Mouse (Mus musculus): ENCODE data around the gene Ranbp1. TPM values are rescaled to one million over a fixed set of nuclear protein-coding genes. Genes with fewer than 3 reads are reported as not detected.

Ranbp1 gene
- total and polyA plus RNA-seq, 3 experiments: 431 to 1,262 (median 543) TPM

DNA sequence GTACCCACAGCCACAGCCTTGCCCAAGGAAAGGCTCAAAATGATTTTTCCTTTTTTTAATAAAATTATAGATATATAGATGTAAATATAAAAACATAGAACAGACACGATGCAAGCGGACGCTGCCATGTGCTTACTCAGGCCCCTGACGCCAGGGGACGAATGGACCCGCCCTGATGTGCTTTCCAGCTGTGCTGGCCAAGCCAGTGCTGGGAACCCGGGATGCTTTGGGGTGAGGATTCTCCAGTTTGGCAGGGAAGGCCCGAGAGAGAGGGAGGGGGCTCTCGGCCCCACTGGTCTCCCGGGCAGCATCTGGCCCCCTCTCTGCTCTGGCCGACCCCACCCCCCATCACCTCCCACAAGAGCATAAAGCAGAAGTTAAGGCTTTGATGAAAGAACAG, 26.3 kb downstream of the Ranbp1 start:
- no peak for DNase-seq (ENCODE audit: low spot score)
- no peak for ATAC-seq (ENCODE audit: extremely low read depth, insufficient number of reproducible peaks, low FRiP score, poor library complexity, severe bottlenecking)
- no peak overlapping the region for H3K4me3 ChIP-seq (ENCODE audit: low read depth, low read length)
- TF ChIP-seq TAL1 (conservative IDR thresholded peaks at IDR 0.05; ENCODE audit: low read depth, low read length) (no peak), CTCF (IDR thresholded peaks at IDR 0.05; ENCODE audit: low read depth, low read length) (no peak), GATA1 (IDR thresholded peaks at IDR 0.05; ENCODE audit: borderline replicate concordance, low read length) (no peak), GATA2 (IDR thresholded peaks at IDR 0.05; ENCODE audit: borderline replicate concordance, low read depth, low read length) (no peak)
- no peaks in the 10 kb centered on the region for H3K9me3 ChIP-seq (replicated peaks)
- peaks cover 61% of the 10 kb centered on the region for H3K27me3 ChIP-seq (ENCODE audit: insufficient read depth, low read length)
- no peaks in the 10 kb centered on the region for H3K36me3 ChIP-seq (replicated peaks)
- peaks cover 2% of the 10 kb centered on the region; the same call in 1 of the 2 replicates for H3K4me1 ChIP-seq (ENCODE audit: insufficient read depth, low read depth, low read length)

DNA sequence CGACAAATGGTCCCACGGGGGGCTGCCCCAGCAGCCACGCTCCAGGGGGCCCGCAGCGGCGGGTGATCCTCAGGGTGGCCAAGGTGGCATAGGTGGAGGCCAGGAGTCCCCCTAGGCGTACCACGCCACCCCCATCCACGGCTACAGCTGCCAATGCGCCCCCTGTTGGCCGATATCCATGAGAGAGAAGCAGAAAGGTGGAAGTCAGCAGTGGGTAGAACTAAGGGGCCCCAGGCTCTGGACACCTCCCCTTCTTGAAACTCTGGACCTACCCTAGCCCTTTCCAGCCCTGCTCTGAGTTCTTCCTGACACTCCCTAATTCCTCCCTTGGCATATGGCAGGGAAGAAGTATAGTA, 27.0 kb downstream of the Ranbp1 start:
- Histone ChIP-seq H3K27me3 (ENCODE audit: insufficient read depth, low read length) (peaks cover 59% of the 10 kb centered on the region), H3K4me1 (ENCODE audit: insufficient read depth, low read depth, low read length) (peaks cover 2% of the 10 kb centered on the region; the same call in 1 of the 2 replicates), H3K4me3 (ENCODE audit: low read depth, low read length) (no peak overlapping the region), H3K9me3 (replicated peaks) (no peaks in the 10 kb centered on the region), H3K36me3 (replicated peaks) (no peaks in the 10 kb centered on the region)
- DNase-seq (ENCODE audit: low spot score) (no peak), ATAC-seq (ENCODE audit: extremely low read depth, insufficient number of reproducible peaks, low FRiP score, poor library complexity, severe bottlenecking) (no peak)
- no peak for TF ChIP-seq TAL1 (conservative IDR thresholded peaks at IDR 0.05; ENCODE audit: low read depth, low read length)
- no peak for TF ChIP-seq POLR2AphosphoS5 (IDR thresholded peaks at IDR 0.05; ENCODE audit: insufficient replicate concordance, low read depth, low read length)
- TF ChIP-seq GATA2 (IDR thresholded peaks at IDR 0.05; ENCODE audit: borderline replicate concordance, low read depth, low read length): no peak
- no peak for TF ChIP-seq CTCF (IDR thresholded peaks at IDR 0.05; ENCODE audit: low read depth, low read length)
- no peak for TF ChIP-seq GATA1 (IDR thresholded peaks at IDR 0.05; ENCODE audit: borderline replicate concordance, low read length)

DNA sequence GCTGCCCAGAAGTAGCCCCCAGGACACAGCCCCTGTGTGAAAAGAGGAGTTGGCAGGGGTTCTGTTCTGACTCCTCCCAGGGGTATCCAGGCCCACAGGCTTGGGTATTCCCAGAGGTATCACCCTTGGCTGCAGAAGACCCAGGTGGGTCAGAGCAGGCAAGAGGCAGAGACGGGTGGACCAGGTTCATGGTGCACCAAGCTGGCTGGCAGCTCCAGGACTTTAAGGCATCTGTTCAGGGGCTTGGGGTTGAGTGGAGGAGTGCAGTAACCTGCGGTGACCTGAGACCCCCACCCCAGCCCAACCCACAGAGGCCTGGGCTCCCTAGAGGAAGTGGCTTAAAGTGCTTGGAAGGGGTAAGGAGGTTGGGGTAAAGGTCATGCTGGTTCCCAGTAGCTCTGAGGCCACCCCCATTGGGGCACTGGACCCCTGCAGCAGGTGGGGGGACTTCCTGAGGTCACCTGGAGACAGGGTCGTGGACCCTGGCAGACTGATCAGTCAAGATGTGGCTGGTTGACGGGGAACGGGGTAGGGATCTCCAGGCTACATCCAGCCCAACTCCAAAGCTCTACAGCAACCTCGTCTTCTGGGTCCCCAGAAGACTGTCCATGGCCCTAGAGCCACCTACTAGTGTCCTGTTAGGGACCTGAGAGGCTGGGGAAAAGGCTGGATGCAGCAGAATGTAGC, 27.5 kb downstream of the Ranbp1 start:
- ATAC-seq (ENCODE audit: extremely low read depth, insufficient number of reproducible peaks, low FRiP score, poor library complexity, severe bottlenecking): no peak
- TF ChIP-seq CTCF (IDR thresholded peaks at IDR 0.05; ENCODE audit: low read depth, low read length) (no peak), TAL1 (conservative IDR thresholded peaks at IDR 0.05; ENCODE audit: low read depth, low read length) (no peak), POLR2AphosphoS5 (IDR thresholded peaks at IDR 0.05; ENCODE audit: insufficient replicate concordance, low read depth, low read length) (no peak), GATA1 (IDR thresholded peaks at IDR 0.05; ENCODE audit: borderline replicate concordance, low read length) (no peak), GATA2 (IDR thresholded peaks at IDR 0.05; ENCODE audit: borderline replicate concordance, low read depth, low read length) (no peak)
- DNase-seq (ENCODE audit: low spot score): no peak
- peaks cover 2% of the 10 kb centered on the region; the same call in 1 of the 2 replicates for H3K4me1 ChIP-seq (ENCODE audit: insufficient read depth, low read depth, low read length)
- no peaks in the 10 kb centered on the region for H3K9me3 ChIP-seq (replicated peaks)
- H3K27me3 ChIP-seq (ENCODE audit: insufficient read depth, low read length): peaks cover 62% of the 10 kb centered on the region
- no peaks in the 10 kb centered on the region for H3K36me3 ChIP-seq (replicated peaks)
- H3K4me3 ChIP-seq (ENCODE audit: low read depth, low read length): no peak overlapping the region

DNA sequence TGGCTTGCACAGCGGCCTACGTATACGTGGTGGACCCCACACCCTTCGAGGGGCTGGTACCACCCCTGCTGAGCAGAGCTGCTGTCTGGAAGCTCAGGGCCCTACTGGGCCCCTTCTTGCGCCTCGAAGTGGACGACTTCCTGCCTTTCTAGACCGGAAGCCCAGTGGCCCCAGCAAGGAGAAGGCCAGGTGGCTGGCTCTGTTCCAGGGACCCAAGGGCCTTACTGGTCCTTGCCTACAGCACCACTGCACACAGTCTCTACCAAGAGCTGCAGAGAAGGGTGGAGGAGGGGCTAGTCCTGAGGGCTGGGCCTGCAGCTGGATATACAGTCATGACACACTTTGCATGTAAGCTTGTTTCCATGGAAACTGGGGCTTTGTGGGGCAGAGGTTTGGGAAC, 28.5 kb downstream of the Ranbp1 start:
- H3K36me3 ChIP-seq (replicated peaks): no peaks in the 10 kb centered on the region
- H3K9me3 ChIP-seq (replicated peaks): no peaks in the 10 kb centered on the region
- TF ChIP-seq GATA2 (IDR thresholded peaks at IDR 0.05; ENCODE audit: borderline replicate concordance, low read depth, low read length) (no peak), CTCF (IDR thresholded peaks at IDR 0.05; ENCODE audit: low read depth, low read length) (no peak), TAL1 (conservative IDR thresholded peaks at IDR 0.05; ENCODE audit: low read depth, low read length) (no peak), POLR2AphosphoS5 (IDR thresholded peaks at IDR 0.05; ENCODE audit: insufficient replicate concordance, low read depth, low read length) (no peak), GATA1 (IDR thresholded peaks at IDR 0.05; ENCODE audit: borderline replicate concordance, low read length) (no peak)
- peaks cover 2% of the 10 kb centered on the region; the same call in 1 of the 2 replicates for H3K4me1 ChIP-seq (ENCODE audit: insufficient read depth, low read depth, low read length)
- DNase-seq (ENCODE audit: low spot score) (no peak), ATAC-seq (ENCODE audit: extremely low read depth, insufficient number of reproducible peaks, low FRiP score, poor library complexity, severe bottlenecking) (no peak)
- H3K27me3 ChIP-seq (ENCODE audit: insufficient read depth, low read length): peaks cover 63% of the 10 kb centered on the region
- no peak overlapping the region for H3K4me3 ChIP-seq (ENCODE audit: low read depth, low read length)

DNA sequence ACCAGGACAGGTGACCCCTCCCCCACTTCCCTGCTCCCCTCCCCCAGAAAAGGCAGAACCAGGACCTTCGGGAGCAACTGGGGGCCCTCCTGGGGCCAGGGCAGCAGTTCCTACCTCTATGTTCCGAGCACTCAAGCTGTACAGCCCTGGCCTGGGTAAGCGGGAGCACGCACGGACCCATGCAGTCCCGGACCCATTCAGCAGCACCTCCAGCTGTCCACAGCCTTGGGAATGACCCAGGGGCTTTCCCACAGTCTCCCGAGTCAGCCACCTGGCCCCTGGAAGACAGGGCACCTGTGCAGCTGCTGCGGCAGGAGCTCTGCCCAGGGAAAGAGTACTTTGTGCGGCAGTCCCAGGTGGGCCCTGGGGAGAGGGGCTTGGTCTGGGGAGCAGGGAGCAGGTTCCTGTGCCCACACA, 29.9 kb downstream of the Ranbp1 start:
- no peaks in the 10 kb centered on the region for H3K9me3 ChIP-seq (replicated peaks)
- DNase-seq (ENCODE audit: low spot score) (no peak), ATAC-seq (ENCODE audit: extremely low read depth, insufficient number of reproducible peaks, low FRiP score, poor library complexity, severe bottlenecking) (no peak)
- H3K27me3 ChIP-seq (ENCODE audit: insufficient read depth, low read length): peaks cover 65% of the 10 kb centered on the region
- no peak for TF ChIP-seq POLR2AphosphoS5 (IDR thresholded peaks at IDR 0.05; ENCODE audit: insufficient replicate concordance, low read depth, low read length)
- TF ChIP-seq CTCF (IDR thresholded peaks at IDR 0.05; ENCODE audit: low read depth, low read length): no peak
- TF ChIP-seq GATA2 (IDR thresholded peaks at IDR 0.05; ENCODE audit: borderline replicate concordance, low read depth, low read length): no peak
- no peak for TF ChIP-seq TAL1 (conservative IDR thresholded peaks at IDR 0.05; ENCODE audit: low read depth, low read length)
- no peak for TF ChIP-seq GATA1 (IDR thresholded peaks at IDR 0.05; ENCODE audit: borderline replicate concordance, low read length)
- H3K36me3 ChIP-seq (replicated peaks): no peaks in the 10 kb centered on the region
- no peak overlapping the region for H3K4me3 ChIP-seq (ENCODE audit: low read depth, low read length)
- peaks cover 2% of the 10 kb centered on the region; the same call in 1 of the 2 replicates for H3K4me1 ChIP-seq (ENCODE audit: insufficient read depth, low read depth, low read length)

DNA sequence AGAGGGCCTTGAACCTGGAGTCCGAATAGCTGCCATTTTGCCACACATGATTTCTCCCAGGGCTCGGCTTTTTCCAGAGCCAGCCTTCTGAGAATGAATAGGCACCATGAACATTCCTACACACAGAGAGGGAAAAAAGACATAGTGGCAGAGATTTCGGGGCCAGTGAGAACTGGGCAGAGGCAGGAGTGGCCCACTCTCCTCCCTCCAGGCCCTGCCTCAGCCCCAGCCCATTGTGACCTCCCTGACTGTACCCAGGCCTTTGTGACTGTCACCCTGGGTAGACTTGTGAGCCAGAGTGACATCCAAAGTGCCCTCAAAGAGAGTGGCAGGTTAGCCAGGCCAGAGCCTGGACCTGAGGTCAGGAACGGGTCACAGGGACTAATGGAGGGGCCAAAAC, 31.0 kb downstream of the Ranbp1 start, which contains the start of gene Ccdc188:
Ccdc188 (plus strand) TSS at position 301 of the 400 bp plus-strand sequence.
- Histone ChIP-seq H3K9me3 (replicated peaks) (no peaks in the 10 kb centered on the region), H3K27me3 (ENCODE audit: insufficient read depth, low read length) (peaks cover 63% of the 10 kb centered on the region), H3K4me3 (ENCODE audit: low read depth, low read length) (no peak within 1 kb of the TSS), H3K4me1 (ENCODE audit: insufficient read depth, low read depth, low read length) (peaks cover 2% of the 10 kb centered on the region; the same call in 1 of the 2 replicates), H3K36me3 (replicated peaks) (no peaks in the 10 kb centered on the region)
- ATAC-seq (ENCODE audit: extremely low read depth, insufficient number of reproducible peaks, low FRiP score, poor library complexity, severe bottlenecking) (no peak), DNase-seq (ENCODE audit: low spot score) (no peak)
- TF ChIP-seq CTCF (IDR thresholded peaks at IDR 0.05; ENCODE audit: low read depth, low read length) (no peak), GATA2 (IDR thresholded peaks at IDR 0.05; ENCODE audit: borderline replicate concordance, low read depth, low read length) (no peak), POLR2AphosphoS5 (IDR thresholded peaks at IDR 0.05; ENCODE audit: insufficient replicate concordance, low read depth, low read length) (no peak), TAL1 (conservative IDR thresholded peaks at IDR 0.05; ENCODE audit: low read depth, low read length) (no peak), GATA1 (IDR thresholded peaks at IDR 0.05; ENCODE audit: borderline replicate concordance, low read length) (no peak)

All from G1E (cell line).